Mouse (Mus musculus): ENCODE results near the gene Ndufaf8.

- TF ChIP-seq REST (IDR thresholded peaks at IDR 0.05; ENCODE audit: insufficient read depth, insufficient read length) (no peak), MYOD1 (IDR thresholded peaks at IDR 0.05; ENCODE audit: control insufficient read depth in 1 of 3, insufficient read length in 2 of 3, low read depth in 2 of 3) (no peak), POLR2A (IDR thresholded peaks at IDR 0.05; ENCODE audit: insufficient read length, low read depth) (no peak), TCF3 (IDR thresholded peaks at IDR 0.05; ENCODE audit: insufficient read length, low read depth) (no peak)
These were observed 22.5 kb upstream of the Ndufaf8 start for GRCm38 (mm10) chr11:120076191-120076590.
